Mouse (Mus musculus) forebrain, postnatal 0 days (tissue): ENCODE measurements around the gene Gadd45b. TPM values are rescaled to one million over a fixed set of nuclear protein-coding genes. Genes with fewer than 3 reads are reported as not detected.

Source experiments
- ATAC-seq: fragments of 200-750 bp; cut with Nextera tagmentation; 2 replicates; pipeline ENCODE4 v1.8.0; 2017; ENCODE audit warnings: mild to moderate bottlenecking, moderate library complexity
- DNase-seq: peaks from one replicate; pipeline ENCODE4 v3.0.0-alpha.2; 2015
- H3K27ac ChIP-seq: fragments of 300-500 bp; sonication (generic); 2 replicates; pipeline ENCODE4 v1.5.1; 2014; ENCODE audit warnings: low read depth, mild to moderate bottlenecking, antibody characterized with exemption, low read length, moderate library complexity, mixed read lengths
- H3K27me3 ChIP-seq: fragments of 300-500 bp; sonication (generic); 2 replicates; pipeline ENCODE4 v1.6.1; 2014; ENCODE audit warnings: mild to moderate bottlenecking, low read length, mixed read lengths; ENCODE audit not compliant: insufficient read depth
- H3K36me3 ChIP-seq: fragments of 300-500 bp; sonication (generic); 2 replicates; pipeline ENCODE4 v1.6.1; 2014; ENCODE audit warnings: mild to moderate bottlenecking, moderate library complexity; ENCODE audit not compliant: insufficient read depth
- H3K4me1 ChIP-seq: fragments of 300-500 bp; sonication (generic); 2 replicates; pipeline ENCODE4 v1.6.1; 2014; ENCODE audit warnings: antibody characterized with exemption; ENCODE audit not compliant: insufficient read depth
- H3K4me2 ChIP-seq: fragments of 300-500 bp; sonication (generic); 2 replicates; pipeline ENCODE4 v1.6.1; 2014; ENCODE audit warnings: low read depth, mild to moderate bottlenecking, moderate library complexity
- H3K4me3 ChIP-seq: fragments of 300-500 bp; sonication (generic); 2 replicates; pipeline ENCODE4 v1.5.1; 2014; ENCODE audit warnings: low read depth, low read length, mixed read lengths
- H3K9ac ChIP-seq: fragments of 300-500 bp; sonication (generic); 2 replicates; pipeline ENCODE4 v1.6.1; 2014; ENCODE audit warnings: mild to moderate bottlenecking
- H3K9me3 ChIP-seq: fragments of 300-500 bp; sonication (generic); 2 replicates; pipeline ENCODE4 v1.6.1; 2016; ENCODE audit warnings: low read length
- CTCF ChIP-seq: sonication (generic); IDR thresholded peaks from 2 replicates; pipeline ENCODE4 v1.5.1; 2016; ENCODE audit warnings: antibody characterized with exemption, control low read depth, low read depth
- WGBS: fragments of 180-500 bp; shearing (Covaris S2); extraction: QIAGEN DNeasy Blood & Tissue Kit; methylation state at CpG from one replicate; pipeline ENCODE4 v1.1.7; 2014; 5-methylcytosine and 5-hydroxymethylcytosine counted together
- polyA plus RNA-seq: library from polyadenylated mRNA; unstranded; fragments of >200 nt; fragmentation: Nextera tagmentation; extraction: Ambion mirVana; gene quantifications from 2 replicates; pipeline ENCODE4 v1.2.1, GENCODE M21; 2015
- total RNA-seq: library from RNA; depleted of rRNA; stranded (reverse); fragments of >200 nt; gene quantifications from 2 replicates; pipeline ENCODE4 v1.2.3, GENCODE M21; 2014

The Gadd45b gene
- total and polyA plus RNA-seq, 2 experiments from 2014 or later: 5.0 to 7.7 TPM

DNA sequence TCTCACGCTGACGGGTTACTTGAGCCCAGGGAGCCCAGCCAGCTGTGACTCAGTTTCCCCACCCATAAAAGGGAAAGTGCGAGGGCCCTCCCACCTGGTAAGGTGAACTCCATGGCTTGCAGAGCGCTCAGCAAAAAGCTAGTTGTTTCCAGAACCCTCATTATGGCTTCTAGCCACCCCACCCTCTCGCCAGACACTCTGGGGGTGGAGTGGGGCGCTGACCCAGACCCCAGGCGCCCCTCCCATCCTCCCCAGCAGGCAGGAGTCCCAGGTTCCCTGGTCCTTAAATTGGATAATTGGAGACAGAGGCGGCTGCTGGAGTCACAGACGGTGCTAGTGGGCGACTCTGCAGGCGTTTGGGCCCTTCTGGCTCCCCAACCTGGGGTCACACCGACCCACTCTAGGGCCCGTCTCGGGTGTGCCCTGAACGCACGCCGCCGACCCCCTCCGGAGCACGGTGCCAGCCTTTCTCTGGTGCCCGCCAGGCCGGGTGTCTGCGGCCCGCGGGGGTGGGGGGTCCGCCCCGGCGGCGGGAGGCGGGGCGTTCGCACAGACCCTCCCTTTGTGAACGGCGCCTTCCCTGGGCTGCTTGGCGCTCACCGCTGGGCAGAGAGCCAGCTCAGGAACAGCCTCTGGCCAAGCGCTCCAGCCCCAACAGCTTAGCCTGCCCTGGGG is 6.4 kb downstream of the Gadd45b start:
- Histone ChIP-seq H3K27ac (no peak overlapping the region), H3K27me3 (peaks cover 36% of the 10 kb centered on the region), H3K4me2 (peak overlapping the region; percentile 44), H3K9me3 (no peaks in the 10 kb centered on the region), H3K4me3 (peak overlapping the region; percentile 3; the same call in 1 of the 2 replicates), H3K4me1 (peaks cover 16% of the 10 kb centered on the region), H3K36me3 (no peaks in the 10 kb centered on the region), H3K9ac (no peak overlapping the region)
- no peak for TF ChIP-seq CTCF
- 2% methylated on average over 29 of the region's 37 CpGs for WGBS
- ATAC-seq (peak; percentile 21; the same call in 1 of the 2 replicates), DNase-seq (peak; percentile 67)

GRCm38 (mm10) chr10:80936810-80937164 is 6.9 kb downstream of the Gadd45b start:
- Histone ChIP-seq H3K9ac (no peak overlapping the region), H3K27ac (no peak overlapping the region), H3K9me3 (no peaks in the 10 kb centered on the region), H3K27me3 (peaks cover 31% of the 10 kb centered on the region), H3K36me3 (no peaks in the 10 kb centered on the region), H3K4me1 (peaks cover 16% of the 10 kb centered on the region), H3K4me2 (0 out of 2 replicates have a peak overlapping the region, but pooled peaks have one; percentile 44), H3K4me3 (no peak overlapping the region)
- 12% methylated on average over 6 of the region's 6 CpGs for WGBS
- no peak for DNase-seq
- no peak for TF ChIP-seq CTCF
- ATAC-seq: no peak

- Histone ChIP-seq H3K27ac (no peak overlapping the region), H3K27me3 (peaks cover 22% of the 10 kb centered on the region), H3K9me3 (no peaks in the 10 kb centered on the region), H3K4me3 (no peak overlapping the region), H3K36me3 (no peaks in the 10 kb centered on the region), H3K9ac (no peak overlapping the region), H3K4me2 (no peak overlapping the region), H3K4me1 (peaks cover 16% of the 10 kb centered on the region)
- no peak for DNase-seq
- ATAC-seq: no peak
- no peak for TF ChIP-seq CTCF
- 10% methylated on average over 7 of the region's 8 CpGs for WGBS
These were observed 7.8 kb downstream of the Gadd45b start for GRCm38 (mm10) chr10:80937646-80938045.

GRCm38 (mm10) chr10:80938831-80939550 is 9.1 kb downstream of the Gadd45b start:
- peak overlapping the region; percentile 61 for H3K4me2 ChIP-seq
- 16% methylated on average over 15 of the region's 15 CpGs for WGBS
- no peaks in the 10 kb centered on the region for H3K9me3 ChIP-seq
- H3K9ac ChIP-seq: peak overlapping the region; percentile 41
- no peaks in the 10 kb centered on the region for H3K36me3 ChIP-seq
- H3K27ac ChIP-seq: peak overlapping the region; percentile 55; the same call in 1 of the 2 replicates
- H3K4me1 ChIP-seq: peaks cover 16% of the 10 kb centered on the region
- H3K27me3 ChIP-seq: peaks cover 9% of the 10 kb centered on the region
- TF ChIP-seq CTCF: no peak
- ATAC-seq (peak; percentile 19), DNase-seq (no peak)
- peak overlapping the region; percentile 32 for H3K4me3 ChIP-seq

DNA sequence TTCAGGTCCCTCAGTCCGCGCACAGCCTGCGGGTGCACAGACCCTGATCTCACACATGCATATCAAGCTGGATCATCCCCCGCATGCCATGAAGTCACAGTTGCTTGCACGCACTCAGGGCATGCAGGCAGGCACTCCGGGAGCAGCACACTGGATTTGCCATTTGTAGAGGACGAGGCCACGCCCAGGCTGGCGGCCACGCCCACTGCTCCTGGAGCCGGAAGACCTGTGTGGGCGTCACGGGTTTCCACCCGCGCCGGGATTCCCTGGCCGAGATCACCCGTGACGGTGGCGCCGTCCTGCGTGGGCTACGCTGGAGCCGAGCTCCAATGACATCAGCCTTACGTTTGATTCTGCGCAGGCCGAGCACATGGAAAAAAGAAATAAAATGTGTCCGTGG is 9.8 kb downstream of the Gadd45b start:
- WGBS: 2% methylated on average over 28 of the region's 28 CpGs
- H3K4me2 ChIP-seq: peak overlapping the region; percentile 61
- no peak for TF ChIP-seq CTCF
- DNase-seq: peak; percentile 89
- peaks cover 2% of the 10 kb centered on the region for H3K27me3 ChIP-seq
- H3K9me3 ChIP-seq: no peaks in the 10 kb centered on the region
- peak overlapping the region; percentile 55 for H3K27ac ChIP-seq
- peaks cover 16% of the 10 kb centered on the region for H3K4me1 ChIP-seq
- peak overlapping the region; percentile 41 for H3K9ac ChIP-seq
- peak overlapping the region; percentile 32 for H3K4me3 ChIP-seq
- H3K36me3 ChIP-seq: no peaks in the 10 kb centered on the region
- peak; percentile 85 for ATAC-seq

GRCm38 (mm10) chr10:80940320-80940987 is 10.6 kb downstream of the Gadd45b start:
- 47% methylated on average over 8 of the region's 8 CpGs for WGBS
- Histone ChIP-seq H3K27me3 (no peaks in the 10 kb centered on the region; the same call in 1 of the 2 replicates), H3K4me1 (peaks cover 16% of the 10 kb centered on the region), H3K27ac (peak overlapping the region; percentile 55), H3K4me3 (peak overlapping the region; percentile 32), H3K36me3 (no peaks in the 10 kb centered on the region), H3K4me2 (peak overlapping the region; percentile 61), H3K9ac (peak overlapping the region; percentile 41), H3K9me3 (no peaks in the 10 kb centered on the region)
- no peak for TF ChIP-seq CTCF
- DNase-seq (no peak), ATAC-seq (peak; percentile 12; the same call in 1 of the 2 replicates)

- H3K27ac ChIP-seq: no peak overlapping the region
- H3K9ac ChIP-seq: no peak overlapping the region
- no peaks in the 10 kb centered on the region for H3K9me3 ChIP-seq
- H3K4me2 ChIP-seq: no peak overlapping the region
- DNase-seq (no peak), ATAC-seq (no peak)
- no peaks in the 10 kb centered on the region for H3K36me3 ChIP-seq
- H3K27me3 ChIP-seq: no peaks in the 10 kb centered on the region
- 50% methylated on average over 2 of the region's 2 CpGs for WGBS
- no peak overlapping the region for H3K4me3 ChIP-seq
- TF ChIP-seq CTCF: no peak
- H3K4me1 ChIP-seq: peaks cover 16% of the 10 kb centered on the region
These were observed 11.1 kb downstream of the Gadd45b start for GRCm38 (mm10) chr10:80940988-80941347.
